Mouse (Mus musculus): ENCODE results near the gene Lkaaear1. TPM values are rescaled to one million over a fixed set of nuclear protein-coding genes. Genes with fewer than 3 reads are reported as not detected.

Gene Lkaaear1
- total and polyA plus RNA-seq, 3 experiments, result not detected

GRCm38 (mm10) chr2:181659609-181660055 lies 38.6 kb downstream of the Lkaaear1 start (continued):
- no peak for TF ChIP-seq E2F4 (IDR thresholded peaks at IDR 0.05; ENCODE audit: insufficient replicate concordance, low read depth, low read length)
- TF ChIP-seq EP300 (IDR thresholded peaks at IDR 0.05; ENCODE audit: low read length), result no peak
- 0 out of 2 replicates have a peak, but pooled peaks have one; percentile 15 for TF ChIP-seq NRF1 (IDR thresholded peaks at IDR 0.05; ENCODE audit: low read depth, low read length)
- no peak for TF ChIP-seq BHLHE40 (IDR thresholded peaks at IDR 0.05; ENCODE audit: low read depth, low read length)
- TF ChIP-seq RCOR1 (conservative IDR thresholded peaks at IDR 0.05; ENCODE audit: low read depth, low read length), result no peak
- no peak for TF ChIP-seq GABPA (IDR thresholded peaks at IDR 0.05; ENCODE audit: insufficient replicate concordance, low read depth, low read length)
- no peak for TF ChIP-seq JUN (IDR thresholded peaks at IDR 0.05; ENCODE audit: insufficient read depth, low read depth, low read length)
- no peak for TF ChIP-seq ETS1 (conservative IDR thresholded peaks at IDR 0.05; ENCODE audit: low read depth, low read length)

- dilution Hi-C loops (cut with MboI; ENCODE audit: extremely low pct_ligation_motif_present, extremely low pct_unique_long_range_greater_than_20kb, low sequenced_read_pairs), result no loop called here
Observed at GRCm38 (mm10) chr2:181658930-181659555, 39.2 kb downstream of the Lkaaear1 start.

GRCm38 (mm10) chr2:181658528-181658927 lies 39.7 kb downstream of the Lkaaear1 start:
- Histone ChIP-seq H3K9ac (ENCODE audit: insufficient read depth, low read depth) (no peak overlapping the region), H3K4me1 (ENCODE audit: control insufficient read depth in 1 of 2, insufficient read depth in 2 of 2) (peaks cover 6 to 21% of the 10 kb centered on the region in 2 experiments; a peak in 3 of 4 replicates), H3K79me2 (replicated peaks; ENCODE audit: control insufficient read depth, extremely low read depth, insufficient read depth, poor library complexity, severe bottlenecking) (no peaks in the 10 kb centered on the region), H3K4me2 (ENCODE audit: insufficient read depth, low read depth, poor library complexity, severe bottlenecking) (no peak overlapping the region), H3K27ac (ENCODE audit: insufficient read depth, low read depth) (no peak overlapping the region), H3K27me3 (replicated peaks) (no peaks in the 10 kb centered on the region), H3K9me3 (replicated peaks; ENCODE audit: low read length) (no peaks in the 10 kb centered on the region), H3K36me3 (replicated peaks in 1 of 2; ENCODE audit: control insufficient read depth in 1 of 2, insufficient read depth in 1 of 2, low read length in 1 of 2) (peaks cover 28 to 56% of the 10 kb centered on the region in 2 experiments), H3K4me3 (replicated peaks in 1 of 3; ENCODE audit: low read depth in 2 of 3, low read length in 2 of 3, poor library complexity in 1 of 3) (no peak overlapping the region)
- dilution Hi-C loops (cut with MboI; ENCODE audit: extremely low pct_ligation_motif_present, extremely low pct_unique_long_range_greater_than_20kb, low sequenced_read_pairs), result no loop called here
- DNase-seq (ENCODE audit: extremely low read depth), result no peak
- in situ Hi-C loops (cut with MboI; ENCODE audit: low pct_ligation_motif_present, low pct_unique_long_range_greater_than_20kb, low sequenced_read_pairs), result no loop called here
- no peak for TF ChIP-seq RAD21 (IDR thresholded peaks at IDR 0.05; ENCODE audit: low read depth, low read length)
- TF ChIP-seq ZC3H11A (IDR thresholded peaks at IDR 0.05; ENCODE audit: low read depth, low read length), result no peak
- no peak for TF ChIP-seq MAZ (IDR thresholded peaks at IDR 0.05; ENCODE audit: low read depth, low read length)
- TF ChIP-seq BHLHE40 (IDR thresholded peaks at IDR 0.05; ENCODE audit: low read depth, low read length), result no peak
- TF ChIP-seq KAT2A (IDR thresholded peaks at IDR 0.05; ENCODE audit: insufficient replicate concordance, low read length), result no peak
- no peak for TF ChIP-seq UBTF (IDR thresholded peaks at IDR 0.05; ENCODE audit: low read depth, low read length)
- no peak for TF ChIP-seq MAFK (IDR thresholded peaks at IDR 0.05; ENCODE audit: insufficient replicate concordance, low read length)
- TF ChIP-seq POLR2A (IDR thresholded peaks at IDR 0.05; ENCODE audit: low read depth, low read length), result no peak
- no peak for TF ChIP-seq TBP (conservative IDR thresholded peaks at IDR 0.05; ENCODE audit: low read depth, low read length)
- TF ChIP-seq ZMIZ1 (IDR thresholded peaks at IDR 0.05; ENCODE audit: low read depth, low read length), result no peak
- no peak for TF ChIP-seq MEF2A (IDR thresholded peaks at IDR 0.05; ENCODE audit: borderline replicate concordance, low read depth, low read length)
- no peak for TF ChIP-seq IRF4 (IDR thresholded peaks at IDR 0.05; ENCODE audit: low read depth, low read length)
- no peak for TF ChIP-seq PAX5 (IDR thresholded peaks at IDR 0.05; ENCODE audit: low read length)
- no peak for TF ChIP-seq CTCF (conservative IDR thresholded peaks at IDR 0.05 in 1 of 2, IDR thresholded peaks at IDR 0.05 in 1 of 2; ENCODE audit: low read depth in 2 of 2, low read length in 2 of 2)
- no peak for TF ChIP-seq MXI1 (IDR thresholded peaks at IDR 0.05; ENCODE audit: low read depth, low read length)
- TF ChIP-seq ETS1 (conservative IDR thresholded peaks at IDR 0.05; ENCODE audit: low read depth, low read length), result no peak
- no peak for TF ChIP-seq ZNF384 (IDR thresholded peaks at IDR 0.05; ENCODE audit: low read depth, low read length)
- no peak for TF ChIP-seq SMC3 (IDR thresholded peaks at IDR 0.05; ENCODE audit: low read depth, low read length)
- TF ChIP-seq USF2 (conservative IDR thresholded peaks at IDR 0.05; ENCODE audit: low read depth, low read length), result no peak
- TF ChIP-seq ZKSCAN1 (IDR thresholded peaks at IDR 0.05; ENCODE audit: borderline replicate concordance, low read depth, low read length), result no peak

More at GRCm38 (mm10) chr2:181658930-181659555, 39.2 kb downstream of the Lkaaear1 start:
- Histone ChIP-seq H3K4me1 (ENCODE audit: control insufficient read depth in 1 of 2, insufficient read depth in 2 of 2) (peaks cover 6 to 27% of the 10 kb centered on the region in 2 experiments; a peak in 3 of 4 replicates), H3K27me3 (replicated peaks) (no peaks in the 10 kb centered on the region), H3K4me3 (replicated peaks in 1 of 3; ENCODE audit: low read depth in 2 of 3, low read length in 2 of 3, poor library complexity in 1 of 3) (no peak overlapping the region), H3K27ac (ENCODE audit: insufficient read depth, low read depth) (no peak overlapping the region), H3K9ac (ENCODE audit: insufficient read depth, low read depth) (no peak overlapping the region), H3K36me3 (replicated peaks in 1 of 2; ENCODE audit: control insufficient read depth in 1 of 2, insufficient read depth in 1 of 2, low read length in 1 of 2) (peaks cover 23 to 51% of the 10 kb centered on the region in 2 experiments), H3K79me2 (replicated peaks; ENCODE audit: control insufficient read depth, extremely low read depth, insufficient read depth, poor library complexity, severe bottlenecking) (no peaks in the 10 kb centered on the region), H3K4me2 (ENCODE audit: insufficient read depth, low read depth, poor library complexity, severe bottlenecking) (no peak overlapping the region), H3K9me3 (replicated peaks; ENCODE audit: low read length) (no peaks in the 10 kb centered on the region)
- in situ Hi-C loops (cut with MboI; ENCODE audit: low pct_ligation_motif_present, low pct_unique_long_range_greater_than_20kb, low sequenced_read_pairs), result no loop called here
- no peak for TF ChIP-seq GABPA (IDR thresholded peaks at IDR 0.05; ENCODE audit: insufficient replicate concordance, low read depth, low read length)
- no peak for TF ChIP-seq MAX (IDR thresholded peaks at IDR 0.05; ENCODE audit: low read length)
- no peak for TF ChIP-seq TBP (conservative IDR thresholded peaks at IDR 0.05; ENCODE audit: low read depth, low read length)
- TF ChIP-seq TCF12 (IDR thresholded peaks at IDR 0.05; ENCODE audit: low read depth, low read length), result no peak
- TF ChIP-seq CHD1 (IDR thresholded peaks at IDR 0.05; ENCODE audit: low read depth, low read length), result no peak
- peak; percentile 15 for DNase-seq (ENCODE audit: extremely low read depth)

Data from CH12.LX (cell line).